Mouse (Mus musculus) left cerebral cortex, postnatal 4 days (tissue): ENCODE data around the gene Ncapd2. TPM values are rescaled to one million over a fixed set of nuclear protein-coding genes. Genes with fewer than 3 reads are reported as not detected.
A peak's percentile ranks its signal among the peaks of the same experiment; 100 is the strongest.

ENCODE experiments used
- DNase-seq: peaks from one replicate; pipeline ENCODE4 v3.0.0-alpha.2; 2022
- intact Hi-C: fragments of 180-260 bp; cut with DNase I; formaldehyde crosslinking; loops from one replicate; pipeline ENCODE4 v1.15.1; 2025
- total RNA-seq, 2 experiments: library from RNA; stranded (reverse); gene quantifications; 2 replicates each; pipeline ENCODE4 v1.2.3; 2021

Gene Ncapd2
- 10 to 100 TPM; 44.9 to 51.4 TPM for total RNA-seq

DNA sequence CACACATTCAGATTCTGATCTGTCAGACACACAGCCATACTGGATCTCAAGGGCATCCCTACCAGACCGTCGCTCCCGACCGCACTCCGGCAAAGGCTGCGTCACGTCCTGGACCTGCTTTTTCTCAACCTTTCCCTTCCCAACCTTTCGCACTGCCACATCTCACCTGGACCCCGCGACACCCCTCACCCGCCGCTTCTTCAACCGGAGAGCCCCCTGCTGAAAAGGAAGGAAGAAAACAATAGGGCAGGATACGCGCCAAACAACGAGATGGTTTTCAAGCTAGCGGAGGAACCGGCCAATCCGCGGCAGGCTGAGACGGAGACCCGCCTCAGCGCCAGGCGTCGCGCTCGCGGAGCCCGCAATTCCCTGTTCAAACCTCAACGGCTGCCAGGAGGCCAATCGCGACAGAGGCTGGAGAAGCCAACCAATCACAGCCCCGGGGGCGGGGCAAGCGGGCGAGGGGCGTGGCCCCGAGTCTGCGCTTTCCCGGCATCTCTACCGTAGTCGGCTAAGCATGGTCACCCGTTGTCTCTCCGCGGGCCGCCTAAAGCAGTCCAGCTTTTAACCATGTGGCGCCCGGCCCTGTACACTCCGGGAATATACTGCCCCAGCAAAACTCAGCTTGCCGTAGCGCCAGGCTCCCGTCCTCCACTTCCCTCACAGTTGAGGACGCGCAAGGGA, at the start of gene Ncapd2, which contains the start of gene Mrpl51:
Gene Ncapd2 (minus strand): TSS at position 370 of the 684 bp plus-strand sequence.
Gene Mrpl51 (plus strand): TSS at position 470 of the 684 bp plus-strand sequence.
- intact Hi-C loops = no loop called here
- DNase-seq = peak; percentile 99

GRCm38 (mm10) chr6:125240617-125241016, 49.1 kb upstream of the Ncapd2 start:
- intact Hi-C loops = no loop called here
- DNase-seq = no peak

GRCm38 (mm10) chr6:125239547-125239946, 48.0 kb upstream of the Ncapd2 start:
- intact Hi-C loops = no loop called here

GRCm38 (mm10) chr6:125238396-125238795, 46.9 kb upstream of the Ncapd2 start:
- no peak for DNase-seq
- intact Hi-C loops = no loop called here

More at GRCm38 (mm10) chr6:125239547-125239946, 48.0 kb upstream of the Ncapd2 start:
- DNase-seq = no peak

DNA sequence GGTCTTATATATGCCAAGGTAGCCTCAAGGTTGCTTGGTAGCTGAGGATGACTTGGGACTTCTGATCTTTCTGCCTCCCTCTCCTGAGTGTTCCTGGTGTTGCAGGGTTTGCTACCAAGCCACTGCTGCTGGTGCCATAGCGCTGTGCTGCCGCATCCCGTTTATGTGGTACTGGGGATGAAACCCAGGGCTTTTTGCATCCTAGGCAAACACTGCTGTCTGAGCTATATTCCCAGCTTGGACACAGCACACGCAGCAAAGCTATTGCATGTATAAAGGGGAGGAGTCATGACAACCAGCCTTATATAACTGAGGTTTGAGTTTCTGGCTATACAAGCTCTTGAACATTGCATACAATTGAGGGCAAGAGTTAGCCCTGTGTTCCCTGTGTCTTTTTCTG, 45.9 kb upstream of the Ncapd2 start:
- intact Hi-C loops = no loop called here
- no peak for DNase-seq

DNA sequence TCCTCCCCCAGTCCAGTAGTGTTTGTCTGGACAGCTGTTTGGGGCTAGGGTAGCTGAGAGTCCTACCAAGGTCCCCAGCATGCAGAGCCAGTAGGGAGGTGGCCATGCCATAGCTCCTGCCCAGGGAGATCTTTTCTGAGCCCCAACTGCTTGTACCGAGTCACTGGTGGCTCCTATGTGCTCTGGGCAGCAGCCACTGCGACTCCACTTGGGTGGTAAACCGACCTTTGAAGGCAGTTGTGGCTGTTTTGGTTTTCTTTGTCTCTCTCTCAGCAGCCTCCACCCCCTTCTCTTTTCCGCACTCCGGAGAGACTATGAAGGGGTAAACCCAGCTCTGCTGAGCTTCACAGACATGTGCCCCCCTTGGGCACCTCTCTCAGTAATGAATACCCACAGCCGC, 45.3 kb upstream of the Ncapd2 start, which contains the start of gene Cd27:
Gene Cd27 (minus strand): TSS at position 229 of the 400 bp plus-strand sequence.
- intact Hi-C loops = no loop called here
- no peak for DNase-seq

DNA sequence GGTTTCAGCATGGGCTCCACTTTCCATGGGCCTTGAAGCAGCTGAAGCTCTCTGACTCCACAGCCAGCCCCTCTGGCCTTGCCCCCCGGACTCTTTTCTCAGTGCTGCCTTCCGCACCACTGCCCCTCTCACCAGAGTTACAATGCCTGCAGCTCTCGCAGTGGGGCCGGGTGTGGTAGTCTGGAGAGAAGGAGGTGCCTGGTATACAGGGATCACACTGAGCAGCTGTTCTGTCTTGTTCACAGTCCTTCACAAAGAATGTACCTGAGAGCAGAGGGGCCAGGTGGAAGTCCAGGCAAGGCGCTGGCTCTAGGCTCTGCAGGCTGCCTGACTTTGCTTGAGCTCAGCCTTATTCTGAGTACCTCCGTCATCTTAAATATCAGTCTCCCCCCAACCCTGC, 44.8 kb upstream of the Ncapd2 start:
- intact Hi-C loops = no loop called here
- no peak for DNase-seq

GRCm38 (mm10) chr6:125234520-125234828, 43.0 kb upstream of the Ncapd2 start:
- intact Hi-C loops = no loop called here

GRCm38 (mm10) chr6:125233816-125234519, 42.5 kb upstream of the Ncapd2 start:
- DNase-seq = no peak
- intact Hi-C loops = no loop called here

More at GRCm38 (mm10) chr6:125234520-125234828, 43.0 kb upstream of the Ncapd2 start:
- no peak for DNase-seq

DNA sequence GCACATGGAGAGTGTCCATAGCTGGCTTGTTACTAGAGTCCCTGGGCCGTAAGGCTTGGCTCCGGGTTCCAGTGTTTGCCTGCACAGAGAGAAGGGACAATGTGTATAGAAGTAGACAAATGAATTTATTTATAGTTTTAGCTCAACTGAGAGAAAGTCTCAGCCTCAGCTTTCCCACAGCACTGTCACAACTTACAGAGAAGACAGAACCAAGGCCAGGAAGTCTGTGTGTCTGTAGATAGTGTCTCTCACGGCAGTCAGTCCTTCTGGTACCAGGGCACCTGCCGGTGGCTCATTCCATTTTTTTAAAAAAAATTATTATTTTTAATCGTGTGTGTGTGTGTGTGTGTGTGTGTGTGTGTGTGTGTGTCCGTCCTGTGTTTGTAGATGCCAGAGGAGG, 41.0 kb upstream of the Ncapd2 start:
- DNase-seq = no peak
- intact Hi-C loops = no loop called here

DNA sequence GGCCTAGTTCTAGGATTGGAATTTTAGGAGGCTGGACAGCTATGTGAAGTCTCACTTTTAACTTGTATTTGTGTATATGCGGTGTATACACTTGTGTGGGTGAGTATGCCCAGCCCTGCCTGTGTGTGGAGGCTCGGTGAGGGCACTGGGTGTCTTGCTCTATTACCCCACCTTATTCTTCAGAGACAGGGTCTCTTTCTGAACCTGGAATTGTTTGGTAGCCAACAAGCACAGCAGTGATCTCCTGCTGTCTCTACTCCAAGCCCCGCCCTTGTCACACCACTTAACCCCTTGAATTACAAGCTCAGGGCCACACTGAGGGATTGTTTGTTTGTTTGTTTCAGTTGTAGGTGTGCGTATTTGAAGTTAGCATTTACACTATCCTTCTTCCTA, 40.5 kb upstream of the Ncapd2 start:
- no peak for DNase-seq
- intact Hi-C loops = no loop called here

DNA sequence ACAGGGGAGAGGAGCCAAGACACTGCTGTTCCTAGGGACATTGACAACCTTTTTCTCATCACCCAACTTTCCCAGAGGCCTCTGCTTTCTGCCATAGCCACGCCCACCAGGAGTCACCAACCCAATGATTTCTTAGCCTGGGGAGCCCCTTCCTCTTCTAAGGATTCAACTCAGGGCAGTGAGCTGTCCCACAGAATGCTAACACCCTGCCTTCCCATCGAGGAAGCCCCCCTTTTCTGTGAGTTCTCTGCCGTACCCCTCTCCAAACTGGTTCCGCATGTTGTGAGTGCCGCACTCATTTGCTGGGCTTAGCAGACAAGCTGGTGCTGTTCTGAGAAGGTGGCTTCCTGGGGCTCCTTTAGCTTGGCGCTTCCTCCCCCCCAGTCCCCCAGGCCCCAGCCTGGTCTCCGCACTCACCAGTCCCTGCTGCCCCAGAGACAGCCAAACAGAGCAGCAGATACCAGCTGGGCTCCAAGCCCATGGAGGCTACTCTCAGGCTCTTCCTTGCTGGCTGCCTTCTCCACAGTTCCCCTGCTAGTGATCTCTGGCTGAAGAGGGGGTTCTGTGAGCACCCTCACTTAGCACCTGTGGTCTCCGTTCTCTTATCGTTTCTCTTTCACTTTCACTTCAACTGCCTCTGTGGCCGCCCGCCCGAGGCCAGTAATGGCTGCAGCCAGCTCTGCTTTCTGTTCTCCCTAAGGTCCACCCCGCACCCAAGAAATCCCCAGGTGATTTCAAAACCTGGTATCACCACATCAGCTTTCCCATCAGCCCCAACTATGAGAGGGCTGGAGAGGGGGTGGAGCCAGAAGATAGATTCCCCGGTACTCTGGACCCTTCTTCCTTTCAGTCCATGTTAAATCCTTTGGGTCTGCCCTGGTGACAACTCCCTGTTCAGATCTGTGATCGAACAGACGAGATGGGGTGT, 39.9 kb upstream of the Ncapd2 start, which contains the start of gene Tapbpl:
Gene Tapbpl (minus strand): TSS at position 744 of the 928 bp plus-strand sequence.
- intact Hi-C loops = no loop called here

DNA sequence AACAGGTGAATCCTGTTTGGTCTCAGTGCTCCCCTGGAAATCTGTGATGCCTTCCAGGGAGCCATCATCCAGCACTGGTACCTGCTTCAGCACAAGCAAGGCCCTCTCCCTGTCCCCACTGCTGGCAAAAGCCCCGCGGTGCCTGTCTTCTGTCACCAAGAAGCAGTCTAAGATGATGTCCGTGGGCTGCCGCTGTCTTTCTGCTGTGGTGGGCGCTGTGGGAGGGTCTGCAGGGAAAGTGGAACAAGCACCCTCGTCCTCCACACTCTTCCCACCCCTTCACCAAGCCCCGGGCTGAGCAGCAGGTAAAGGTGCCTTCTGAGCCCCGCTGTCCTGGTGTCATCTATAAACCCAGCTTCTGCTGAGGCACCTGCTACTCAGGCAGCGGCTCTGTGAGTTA, 39.1 kb upstream of the Ncapd2 start:
- intact Hi-C loops = no loop called here
- DNase-seq = no peak

More for the DNA sequence above, 39.9 kb upstream of the Ncapd2 start, which contains the start of gene Tapbpl:
- DNase-seq = peak; percentile 53

DNA sequence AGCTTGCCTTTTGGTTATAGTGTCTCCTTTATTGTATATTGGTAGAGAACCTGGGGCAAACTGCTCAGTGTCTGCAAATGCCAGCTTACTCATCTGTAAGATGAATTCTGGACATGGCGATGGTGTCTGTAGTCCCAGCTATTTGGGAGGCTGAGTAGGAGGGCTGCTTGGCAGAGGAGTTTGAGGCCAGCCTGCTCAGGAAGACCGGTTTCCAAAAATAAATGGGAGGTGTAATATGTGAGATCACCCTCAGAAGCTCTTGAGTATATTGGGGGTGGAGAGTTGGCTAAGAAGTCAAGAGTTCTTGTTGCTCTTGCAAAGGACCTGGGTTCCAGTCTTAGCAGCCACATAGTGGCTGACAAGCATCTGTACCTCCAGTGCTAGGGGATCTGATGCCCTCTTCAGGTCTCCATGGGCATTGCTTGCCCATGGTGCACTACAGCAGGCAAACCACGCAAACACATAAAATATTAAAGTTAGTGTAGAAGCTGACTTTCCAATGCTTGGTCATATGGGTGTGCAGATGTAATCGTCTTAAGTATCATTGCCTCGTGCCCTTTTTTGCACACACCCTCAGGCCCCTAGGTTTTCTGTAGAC, 34.1 kb upstream of the Ncapd2 start:
- intact Hi-C loops = no loop called here
- DNase-seq = no peak

- intact Hi-C loops = no loop called here
- no peak for DNase-seq
Observed at GRCm38 (mm10) chr6:125222577-125222976, 31.1 kb upstream of the Ncapd2 start.

DNA sequence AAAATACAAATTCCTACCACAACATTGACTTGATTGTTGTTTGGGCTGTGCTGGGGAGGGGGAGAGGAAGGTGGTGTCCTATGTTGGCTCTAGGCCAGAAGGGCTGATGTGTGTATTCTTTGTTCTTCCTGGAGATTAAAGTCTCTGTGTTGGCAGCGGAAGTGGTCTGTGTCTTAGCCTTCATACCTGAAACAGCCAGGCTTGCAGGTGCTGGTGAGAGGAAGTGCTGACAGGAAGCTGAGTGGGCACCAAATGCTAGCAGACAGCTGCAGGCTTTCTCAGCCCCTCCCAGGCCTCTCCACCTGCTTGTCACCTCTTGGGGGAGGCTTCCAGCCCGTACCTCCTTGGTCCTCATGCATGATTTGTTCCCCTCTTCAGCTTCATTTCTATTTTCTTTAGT, 30.6 kb upstream of the Ncapd2 start:
- no peak for DNase-seq
- intact Hi-C loops = no loop called here

GRCm38 (mm10) chr6:125221115-125221745, 29.7 kb upstream of the Ncapd2 start:
- intact Hi-C loops = no loop called here
- no peak for DNase-seq

GRCm38 (mm10) chr6:125218963-125219362, 27.5 kb upstream of the Ncapd2 start:
- intact Hi-C loops = loop anchor here (5.0 kb wide), 1 partner anchor 53 kb away; no protein-coding TSS in a partner anchor
- peak; percentile 48 for DNase-seq

DNA sequence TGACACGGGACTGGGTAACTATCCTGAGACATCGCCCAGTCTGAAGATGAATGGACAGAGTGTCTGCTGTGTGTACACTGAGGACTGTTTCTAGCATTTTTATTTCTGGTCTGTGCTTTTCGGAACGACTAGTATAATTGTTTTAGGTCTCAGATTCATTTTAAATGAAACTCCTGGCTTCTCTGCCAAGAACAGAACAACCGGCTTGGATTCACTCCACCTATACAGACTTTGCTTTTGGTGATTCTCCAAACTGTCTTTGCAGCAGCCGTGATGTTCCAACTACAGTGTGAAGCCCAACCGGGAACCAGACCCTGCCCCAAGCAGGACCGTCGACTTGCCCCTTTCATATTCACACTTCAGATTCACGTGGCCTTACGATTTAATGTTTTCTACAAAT, 26.4 kb upstream of the Ncapd2 start:
- intact Hi-C loops = loop anchor here (5.0 kb wide), 1 partner anchor 54 kb away; no protein-coding TSS in a partner anchor
- DNase-seq = no peak

DNA sequence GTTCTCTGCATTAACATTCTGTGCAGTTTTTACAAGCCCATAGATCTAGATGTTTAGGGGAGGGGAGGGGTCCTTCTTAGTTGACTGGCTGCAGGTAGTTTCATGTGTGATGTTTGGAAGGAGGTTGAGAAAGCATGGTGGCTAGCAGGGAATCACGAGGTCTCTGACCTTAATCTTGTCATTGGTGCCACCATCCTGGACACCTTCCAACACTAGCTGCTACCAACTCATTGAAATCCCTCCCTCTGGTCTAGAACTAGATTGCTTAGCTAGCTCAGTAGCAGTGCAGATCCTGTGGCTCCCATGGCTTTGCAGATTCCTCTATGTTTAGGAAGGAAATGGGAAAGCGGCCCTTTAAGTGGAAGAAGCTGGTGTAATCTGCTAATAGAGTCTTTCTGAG, 25.4 kb upstream of the Ncapd2 start:
- no peak for DNase-seq
- intact Hi-C loops = loop anchor here (5.0 kb wide), 1 partner anchor 55 kb away; no protein-coding TSS in a partner anchor
